Mouse (Mus musculus): ENCODE data around the gene Tmc5.

- TF ChIP-seq CTCF (conservative IDR thresholded peaks at IDR 0.05; ENCODE audit: insufficient read depth, insufficient read length, low read depth, low read length) = no peak
- no peak for TF ChIP-seq POLR2A (IDR thresholded peaks at IDR 0.05; ENCODE audit: low read depth, low read length)
Observed at GRCm38 (mm10) chr7:118649328-118649727, 52.2 kb downstream of the Tmc5 start.

Data from kidney, adult 2 months (tissue).